25 mouse cellular contexts compared by ENCODE assay signal in the genomic region with DNA sequence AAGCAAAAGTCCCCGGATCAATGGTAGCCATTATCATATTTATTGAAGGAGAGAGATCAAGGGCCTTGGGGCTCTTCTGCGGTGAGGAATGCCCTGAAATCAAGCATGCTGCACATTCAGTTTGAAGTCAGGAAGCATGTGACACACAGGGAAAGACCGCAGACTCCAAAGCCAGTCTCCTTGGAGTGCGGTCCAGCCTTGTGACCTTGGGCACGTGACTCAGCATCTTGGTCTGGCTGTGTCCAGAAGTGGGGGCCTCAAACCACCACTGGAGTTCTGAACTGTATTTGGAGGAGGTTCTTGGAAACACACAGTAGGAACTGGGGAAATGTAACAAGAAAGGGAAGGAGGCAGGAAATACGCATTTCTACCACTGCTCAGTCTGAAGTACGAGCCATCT.
A peak's percentile ranks its signal among the peaks of the same experiment; 100 is the strongest.
DNase-seq lines count a peak whose midpoint lies in the region; ATAC-seq lines count a peak whose summit lies in the region.
"Had no signal": no experiment of that assay in that cellular context is flagged by ENCODE, and none has a peak within 500 bp of the region (broad histone marks: within the 10 kb centered on the region; RNA-seq: fewer than 3 reads in every experiment).

No protein-coding gene starts in this region.

- ATAC-seq in common myeloid progenitor, adult 5-6 weeks (replicated peaks; ENCODE audit: low read depth, poor library complexity, severe bottlenecking): peak; percentile 67
- ATAC-seq: forebrain, embryonic 15.5 days; inflammation-experienced regulatory T-cells, adult 6 months; midbrain, embryonic 16.5 days had no signal

- H3K27ac ChIP-seq in heart, embryonic 10.5 days: no peak overlapping the region
- H3K27ac ChIP-seq: embryonic facial prominence, embryonic 12.5 days; forebrain, embryonic 15.5 days; gastrocnemius, adult 2 months; hindbrain, embryonic 10.5 days; hindbrain, embryonic 15.5 days; kidney, postnatal 0 days; liver, embryonic 15.5 days; stomach, embryonic 15.5 days had no signal

- H3K4me1 ChIP-seq in heart, embryonic 10.5 days: peaks cover 2% of the 10 kb centered on the region
- H3K4me1 ChIP-seq: embryonic facial prominence, embryonic 12.5 days; hindbrain, embryonic 10.5 days; stomach, embryonic 15.5 days had no signal

- 88% methylated on average over 7 of the region's 7 CpGs for WGBS in heart, embryonic 10.5 days

- no peaks in the 10 kb centered on the region for H3K36me3 ChIP-seq in heart, embryonic 10.5 days
- H3K36me3 ChIP-seq: embryonic facial prominence, embryonic 12.5 days; forebrain, embryonic 15.5 days; hindbrain, embryonic 10.5 days; hindbrain, embryonic 15.5 days; liver, embryonic 15.5 days; stomach, embryonic 15.5 days had no signal

- H3K27me3 ChIP-seq in heart, embryonic 10.5 days (ENCODE audit: insufficient read depth, poor library complexity, severe bottlenecking): peaks cover 3% of the 10 kb centered on the region; the same call in 1 of the 2 replicates
- H3K27me3 ChIP-seq: embryonic facial prominence, embryonic 12.5 days; forebrain, embryonic 15.5 days; hindbrain, embryonic 15.5 days; liver, embryonic 15.5 days; stomach, embryonic 15.5 days had no signal

- no peak overlapping the region for H3K4me3 ChIP-seq in heart, embryonic 10.5 days
- H3K4me3 ChIP-seq: embryonic facial prominence, embryonic 12.5 days; forebrain, embryonic 15.5 days; gastrocnemius, adult 2 months; hindbrain, embryonic 10.5 days; hindbrain, embryonic 15.5 days; liver, embryonic 15.5 days; stomach, embryonic 15.5 days had no signal

- H3K9me3 ChIP-seq in heart, embryonic 10.5 days: no peaks in the 10 kb centered on the region
- H3K9me3 ChIP-seq: embryonic facial prominence, embryonic 12.5 days; forebrain, embryonic 15.5 days; hindbrain, embryonic 10.5 days; hindbrain, embryonic 15.5 days; liver, embryonic 15.5 days; stomach, embryonic 15.5 days had no signal

- intact Hi-C loops in heart, postnatal 25 days (cut with DNase I): no loop called here

- DNase-seq in heart, adult 11 months: peak; percentile 27
- DNase-seq in heart, postnatal 25 days (ENCODE audit: low spot score): no peak
- peak; percentile 82 for DNase-seq in 416B (ENCODE audit: low read depth)
- DNase-seq in adrenal gland, adult 8-10 months: peak; percentile 41
- no peak for DNase-seq in heart, embryonic 10.5 days (ENCODE audit: low spot score)
- no peak for DNase-seq in thymus, postnatal 14 days
- no peak for DNase-seq in retina, embryonic 14.5 days (ENCODE audit: low spot score)
- DNase-seq: cerebellum, adult 8-10 months; cerebellum, postnatal 25 days; embryo, embryonic 11 days; gastrocnemius, adult 2 months; kidney, adult 11 months; lung, embryonic 14.5 days; lung, postnatal 14 days; thymus, postnatal 25 days had no signal

Comparison
In these comparisons a context has a peak if more than half of its experiments do, and no peak if none do; other contexts are left out.
1. DNase-seq: peak in heart, adult 11 months (single experiment), 416B (single experiment) and adrenal gland, adult 8-10 months (single experiment); none in heart, postnatal 25 days (single experiment), heart, embryonic 10.5 days (single experiment), thymus, postnatal 14 days (single experiment) and retina, embryonic 14.5 days (single experiment).